Comparison of ENCODE assay signal across 27 mouse cellular contexts in genomic region chr15:25403879-25404278, GRCm38 (mm10). TPM values are rescaled to one million over a fixed set of nuclear protein-coding genes. Genes with fewer than 3 reads are reported as not detected.
DNase-seq lines count a peak whose midpoint lies in the region; ATAC-seq and TF ChIP-seq lines count a peak whose summit lies in the region.
"Had no signal": no experiment of that assay in that cellular context is flagged by ENCODE, and none has a peak within 500 bp of the region (broad histone marks: within the 10 kb centered on the region; RNA-seq: fewer than 3 reads in every experiment).

No protein-coding gene starts in this region.

- 88% methylated on average over 7 of the region's 7 CpGs for WGBS in midbrain, embryonic 15.5 days
- WGBS in midbrain, embryonic 10.5 days, result 97% methylated on average over 7 of the region's 7 CpGs
- 24% methylated on average over 7 of the region's 7 CpGs for WGBS in macrophage (ENCODE audit: missing documents)

- H3K79me2 ChIP-seq in macrophage (ENCODE audit: inconsistent target), result peaks cover 100% of the 10 kb centered on the region

- H3K4me2 ChIP-seq in midbrain, embryonic 15.5 days, result 0 out of 2 replicates have a peak overlapping the region, but pooled peaks have one; percentile 1
- H3K4me2 ChIP-seq: embryonic facial prominence, embryonic 13.5 days; heart, embryonic 12.5 days; limb, embryonic 12.5 days; liver, embryonic 15.5 days; lung, embryonic 14.5 days had no signal

- no peak overlapping the region for H3K9ac ChIP-seq in midbrain, embryonic 15.5 days
- H3K9ac ChIP-seq: embryonic facial prominence, embryonic 13.5 days; heart, embryonic 12.5 days; limb, embryonic 12.5 days; liver, embryonic 15.5 days; lung, embryonic 14.5 days had no signal

- DNase-seq in heart, adult 11 months, result peak; percentile 74
- DNase-seq in heart, adult 9 months (ENCODE audit: low spot score in 2 of 2), result no peak
- no peak for DNase-seq in midbrain, embryonic 10.5 days (ENCODE audit: low spot score)
- no peak for DNase-seq in urinary bladder, postnatal 10 days (ENCODE audit: low spot score)
- DNase-seq in thymus, postnatal 14 days, result no peak
- DNase-seq: adrenal gland, postnatal 14 days; cerebellum, adult 11 months; cerebellum, adult 9-11 months; gastrocnemius, postnatal 14 days; heart, adult 18-20 months; heart, postnatal 4 days; kidney, adult 11 months; kidney, postnatal 14 days; lung, embryonic 14.5 days; lung, postnatal 14 days; thymus, postnatal 25 days had no signal

- H3K27me3 ChIP-seq in midbrain, embryonic 15.5 days (replicated peaks), result no peaks in the 10 kb centered on the region
- no peaks in the 10 kb centered on the region for H3K27me3 ChIP-seq in midbrain, embryonic 10.5 days (ENCODE audit: low read depth, poor library complexity, severe bottlenecking)
- H3K27me3 ChIP-seq in E14TG2a.4 (ENCODE audit: insufficient read depth, low read length), result no peaks in the 10 kb centered on the region
- H3K27me3 ChIP-seq: embryonic facial prominence, embryonic 13.5 days; heart, embryonic 12.5 days; limb, embryonic 12.5 days; liver, embryonic 15.5 days; Patski had no signal

- no peak overlapping the region for H3K4me3 ChIP-seq in midbrain, embryonic 15.5 days
- H3K4me3 ChIP-seq in midbrain, embryonic 10.5 days, result no peak overlapping the region
- peak overlapping the region; percentile 37 for H3K4me3 ChIP-seq in E14TG2a.4 (replicated peaks; ENCODE audit: low read length)
- no peak overlapping the region for H3K4me3 ChIP-seq in macrophage (ENCODE audit: inconsistent target)
- H3K4me3 ChIP-seq: embryonic facial prominence, embryonic 13.5 days; heart, embryonic 12.5 days; left cerebral cortex, adult 2 months; limb, embryonic 12.5 days; liver, embryonic 15.5 days had no signal

- H3K4me1 ChIP-seq in midbrain, embryonic 15.5 days, result peaks cover 90% of the 10 kb centered on the region
- H3K4me1 ChIP-seq in midbrain, embryonic 10.5 days, result peaks cover 27% of the 10 kb centered on the region
- peaks cover 71% of the 10 kb centered on the region for H3K4me1 ChIP-seq in E14TG2a.4 (replicated peaks; ENCODE audit: low read depth, low read length)
- H3K4me1 ChIP-seq: heart, embryonic 12.5 days; liver, embryonic 15.5 days had no signal

- no peak overlapping the region for H3K27ac ChIP-seq in midbrain, embryonic 15.5 days
- H3K27ac ChIP-seq in midbrain, embryonic 10.5 days (replicated peaks), result no peak overlapping the region
- peak overlapping the region; percentile 5; the same call in 1 of the 2 replicates for H3K27ac ChIP-seq in macrophage
- H3K27ac ChIP-seq: embryonic facial prominence, embryonic 13.5 days; left cerebral cortex, adult 2 months; limb, embryonic 12.5 days; liver, embryonic 15.5 days had no signal

- no peak for TF ChIP-seq CTCF in E14TG2a.4 (conservative IDR thresholded peaks at IDR 0.05; ENCODE audit: low read length)

- H3K36me3 ChIP-seq in midbrain, embryonic 15.5 days (replicated peaks), result 0 out of 2 replicates have a peak, but pooled peaks cover 4% of the 10 kb centered on the region
- H3K36me3 ChIP-seq in midbrain, embryonic 10.5 days, result peaks cover 97% of the 10 kb centered on the region
- H3K36me3 ChIP-seq in E14TG2a.4 (ENCODE audit: insufficient read depth, low read length), result peaks cover 51% of the 10 kb centered on the region
- H3K36me3 ChIP-seq in macrophage (ENCODE audit: inconsistent target), result 0 out of 2 replicates have a peak, but pooled peaks cover 5% of the 10 kb centered on the region
- H3K36me3 ChIP-seq: heart, embryonic 12.5 days; liver, embryonic 15.5 days had no signal

- ATAC-seq in midbrain, embryonic 15.5 days (replicated peaks), result no peak
- ATAC-seq: forebrain, embryonic 16.5 days; inflammation-experienced regulatory T-cells, adult 6 months; Patski had no signal

- H3K9me3 ChIP-seq in midbrain, embryonic 15.5 days, result no peaks in the 10 kb centered on the region
- no peaks in the 10 kb centered on the region for H3K9me3 ChIP-seq in midbrain, embryonic 10.5 days (replicated peaks)
- H3K9me3 ChIP-seq in E14TG2a.4 (ENCODE audit: low read length), result no peaks in the 10 kb centered on the region
- H3K9me3 ChIP-seq: embryonic facial prominence, embryonic 13.5 days; heart, embryonic 12.5 days; limb, embryonic 12.5 days; liver, embryonic 15.5 days had no signal

RNA-seq across cellular contexts. Expression of gene Basp1, which starts 9.7 kb away (rescaled TPM):
- 375 and 400 TPM in 2 replicates for polyA plus RNA-seq in midbrain, embryonic 15.5 days (2015; fragmentation: Nextera tagmentation; extraction: Ambion mirVana)
- polyA plus RNA-seq in midbrain, embryonic 10.5 days (2016; fragmentation: Nextera tagmentation; extraction: Ambion mirVana), result 37.6 and 53.3 TPM in 2 replicates
- 10 to 100 TPM in 25 of 26 experiments, 1 to 10 TPM in 1; 7.7 to 59.8 (median 16.6) TPM for total RNA-seq in macrophage (2018; cell fraction: chromatin; rRNA removed)
- 100 to 1,000 TPM; 109 to 219 (median 156) TPM for total RNA-seq in macrophage (2018; cell fraction: cytosol; rRNA removed)
- 10 to 100 TPM; 33.9 to 97.4 (median 63.7) TPM for total RNA-seq in macrophage (2018; cell fraction: nucleus; rRNA removed)
- 124 to 230 TPM (median 218 TPM) in 3 replicates for polyA plus RNA-seq in macrophage (2018)
